Mouse (Mus musculus) lung, embryonic 14.5 days (tissue): Measurements from ENCODE around the gene Fam240b. TPM values are rescaled to one million over a fixed set of nuclear protein-coding genes. Genes with fewer than 3 reads are reported as not detected.

Experiments
- ATAC-seq: fragments of 200-750 bp; cut with Nextera tagmentation; 2 replicates; pipeline ENCODE4 v1.8.0; 2017; ENCODE audit warnings: mild to moderate bottlenecking, moderate TSS enrichment, moderate library complexity; ENCODE audit not compliant: insufficient read depth
- DNase-seq: peaks from one replicate; pipeline ENCODE4 v3.0.0-alpha.2; 2015
- H3K27ac ChIP-seq: fragments of 300-500 bp; sonication (generic); 2 replicates; pipeline ENCODE4 v1.5.1; 2014; ENCODE audit warnings: low read depth, mild to moderate bottlenecking, moderate library complexity
- H3K27me3 ChIP-seq: fragments of 300-500 bp; sonication (generic); 2 replicates; pipeline ENCODE4 v1.6.1; 2014; ENCODE audit warnings: low read length, control low read depth; ENCODE audit not compliant: insufficient read depth
- H3K36me3 ChIP-seq: fragments of 300-500 bp; sonication (generic); 2 replicates; pipeline ENCODE4 v1.6.1; 2014; ENCODE audit warnings: control low read depth; ENCODE audit not compliant: insufficient read depth
- H3K4me1 ChIP-seq: fragments of 300-500 bp; sonication (generic); 2 replicates; pipeline ENCODE4 v1.6.1; 2014; ENCODE audit warnings: antibody characterized with exemption, control low read depth; ENCODE audit not compliant: insufficient read depth
- H3K4me2 ChIP-seq: fragments of 300-500 bp; sonication (generic); 2 replicates; pipeline ENCODE4 v1.6.1; 2014; ENCODE audit warnings: mild to moderate bottlenecking
- H3K4me3 ChIP-seq: fragments of 300-500 bp; sonication (generic); 2 replicates; pipeline ENCODE4 v1.5.1; 2014; ENCODE audit warnings: low read depth, low read length
- H3K9ac ChIP-seq: fragments of 300-500 bp; sonication (generic); 2 replicates; pipeline ENCODE4 v1.6.1; 2014
- H3K9me3 ChIP-seq: fragments of 300-500 bp; sonication (generic); 2 replicates; pipeline ENCODE4 v1.6.1; 2016; ENCODE audit warnings: low read depth, low read length, control low read depth
- CTCF ChIP-seq: IDR thresholded peaks from 2 replicates; pipeline ENCODE4 v1.5.1; 2016; ENCODE audit warnings: antibody characterized with exemption, low read depth
- WGBS: fragments of 180-500 bp; shearing (Covaris S2); extraction: QIAGEN DNeasy Blood & Tissue Kit; methylation state at CpG from one replicate; pipeline ENCODE4 v1.1.7; 2014; 5-methylcytosine and 5-hydroxymethylcytosine counted together
- polyA plus RNA-seq: library from polyadenylated mRNA; unstranded; fragments of >200 nt; fragmentation: Nextera tagmentation; extraction: Ambion mirVana; gene quantifications from 2 replicates; pipeline ENCODE4 v1.2.1, GENCODE M21; 2014

Gene Fam240b
- polyA plus RNA-seq, 1 experiment from 2014 or later, result not detected

DNA sequence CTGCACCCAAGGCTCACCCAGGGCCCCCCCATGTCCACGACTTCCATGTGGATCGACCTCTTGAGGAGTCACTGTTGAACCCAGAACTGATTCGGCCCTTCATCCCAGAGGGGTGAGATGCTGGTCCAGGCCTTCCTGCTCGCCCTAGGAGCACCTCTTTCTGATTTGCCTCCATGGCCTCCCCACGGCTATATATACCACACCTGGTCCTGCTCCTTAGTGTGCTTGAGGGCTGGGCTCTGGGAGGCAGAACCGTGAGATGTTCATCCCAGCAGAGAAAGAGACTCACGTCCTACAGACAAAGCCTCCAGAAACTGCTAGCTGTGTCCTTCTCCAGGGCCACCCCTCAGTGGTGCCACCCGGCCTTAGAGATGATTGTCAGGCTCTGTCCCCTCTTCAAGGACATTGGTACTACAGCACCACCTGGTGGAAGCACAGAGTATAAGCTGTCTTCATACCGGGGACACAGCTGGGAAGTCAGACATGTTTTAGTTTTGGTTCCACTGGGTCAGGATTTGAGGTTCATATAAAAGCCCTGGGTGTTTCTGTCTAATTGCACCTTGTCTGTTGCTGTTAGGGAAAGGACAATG is 58.6 kb downstream of the Fam240b start:
- Histone ChIP-seq H3K4me1 (no peaks in the 10 kb centered on the region), H3K4me2 (no peak overlapping the region), H3K36me3 (0 out of 2 replicates have a peak, but pooled peaks cover 4% of the 10 kb centered on the region), H3K4me3 (no peak overlapping the region), H3K27me3 (no peaks in the 10 kb centered on the region), H3K9me3 (no peaks in the 10 kb centered on the region), H3K27ac (no peak overlapping the region), H3K9ac (no peak overlapping the region)
- DNase-seq, result peak; percentile 84
- ATAC-seq, result peak; percentile 50; the same call in 1 of the 2 replicates
- TF ChIP-seq CTCF, result peak; percentile 87
- 53% methylated on average over 9 of the region's 9 CpGs for WGBS

DNA sequence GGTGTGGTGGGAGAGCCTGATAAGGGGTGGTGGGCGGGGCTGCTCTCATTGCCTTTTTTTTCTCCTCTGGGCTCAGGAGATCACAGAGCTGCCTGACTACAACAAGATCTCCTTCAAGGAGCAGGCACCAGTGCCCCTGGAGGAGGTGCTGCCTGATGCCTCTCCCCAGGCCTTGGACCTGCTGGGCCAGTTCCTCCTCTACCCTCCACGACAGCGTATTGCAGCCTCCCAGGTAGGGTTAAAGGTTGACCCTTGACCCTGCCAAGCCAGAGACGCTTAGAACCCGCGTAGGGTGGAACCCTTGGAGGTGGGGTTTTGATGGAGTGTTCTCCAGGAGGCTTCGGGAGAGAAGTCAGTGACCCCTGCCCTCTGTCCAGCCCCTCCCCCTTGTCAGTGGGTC is 59.8 kb downstream of the Fam240b start:
- Histone ChIP-seq H3K27ac (no peak overlapping the region), H3K4me3 (no peak overlapping the region), H3K36me3 (0 out of 2 replicates have a peak, but pooled peaks cover 4% of the 10 kb centered on the region), H3K9me3 (no peaks in the 10 kb centered on the region), H3K9ac (no peak overlapping the region), H3K4me1 (peaks cover 4% of the 10 kb centered on the region; the same call in 1 of the 2 replicates), H3K27me3 (no peaks in the 10 kb centered on the region), H3K4me2 (no peak overlapping the region)
- DNase-seq, result no peak
- no peak for TF ChIP-seq CTCF
- no peak for ATAC-seq
- 31% methylated on average over 7 of the region's 7 CpGs for whole genome bisulfite sequencing

DNA sequence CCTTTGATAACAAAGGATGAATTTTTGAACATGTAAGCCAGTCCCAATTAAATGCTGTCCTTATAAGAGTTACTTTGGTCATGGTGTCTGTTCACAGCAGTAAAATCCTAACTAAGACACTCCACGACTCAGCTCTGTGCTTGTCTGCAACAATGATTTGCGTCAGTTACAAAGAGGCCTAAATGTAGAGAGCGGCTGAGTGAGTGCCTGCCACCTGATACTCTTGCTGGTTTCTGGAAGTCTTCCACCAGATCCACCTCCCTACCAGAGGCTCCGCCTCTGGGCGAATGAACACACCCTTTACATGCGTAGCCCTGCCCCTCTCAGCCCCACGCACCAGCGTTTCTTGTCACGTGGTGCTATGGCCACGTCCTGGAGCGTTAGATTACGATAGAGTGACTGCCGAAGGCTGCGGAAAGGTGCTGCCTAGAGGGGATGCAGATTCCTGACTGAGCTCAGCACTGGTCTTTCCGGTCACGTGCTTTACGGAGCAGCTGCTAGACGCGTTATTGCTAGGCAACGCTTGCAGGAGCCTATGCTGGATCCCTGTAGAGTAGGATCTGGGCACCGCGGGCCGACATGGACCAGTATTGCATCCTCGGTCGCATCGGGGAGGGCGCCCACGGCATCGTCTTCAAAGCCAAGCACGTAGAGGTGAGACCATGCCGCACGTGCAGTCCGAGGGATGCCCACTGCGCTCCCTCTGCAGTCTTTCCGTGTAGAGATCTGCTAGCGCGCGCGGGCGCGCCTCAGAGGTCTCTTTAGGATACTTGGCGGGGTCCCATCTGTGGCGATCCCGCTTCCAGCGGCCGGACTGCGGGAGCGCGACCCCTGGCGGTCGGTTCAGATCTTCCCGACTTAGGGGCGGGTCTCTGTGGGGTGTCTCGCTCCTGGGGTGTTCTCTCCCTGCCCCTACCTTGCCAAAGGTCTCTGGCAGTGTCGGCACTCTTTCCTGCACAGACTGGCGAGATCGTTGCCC is 65.3 kb downstream of the Fam240b start, which contains the start of gene Cdk20:
Cdk20 (plus strand) TSS at position 298 of the 979 bp plus-strand sequence.
- under 1% methylated on average over 57 of the region's 57 CpGs for WGBS
- peak; percentile 99 for ATAC-seq
- DNase-seq, result peak; percentile 95
- Histone ChIP-seq H3K36me3 (no peaks in the 10 kb centered on the region), H3K9ac (peak within 1 kb of the TSS; percentile 65), H3K4me3 (peak within 1 kb of the TSS; percentile 67), H3K27me3 (no peaks in the 10 kb centered on the region), H3K4me2 (peak within 1 kb of the TSS; percentile 86), H3K27ac (peak within 1 kb of the TSS; percentile 85), H3K4me1 (peaks cover 4% of the 10 kb centered on the region; the same call in 1 of the 2 replicates), H3K9me3 (no peaks in the 10 kb centered on the region)
- TF ChIP-seq CTCF, result peak; percentile 78

Other genes starting within 250 kb of the Fam240b start
- gene Cdc14b, start 222.5 kb downstream of the Fam240b start, polyA plus RNA-seq, result 17.1 and 20.3 TPM in 2 replicates
- gene Aaed1, start 185.1 kb downstream of the Fam240b start, polyA plus RNA-seq, result 50.1 and 51.9 TPM in 2 replicates
- 130 and 141 TPM in 2 replicates for gene Ctsl, start 126.9 kb downstream of the Fam240b start, polyA plus RNA-seq
- gene Cdk20, start 65.5 kb downstream of the Fam240b start, polyA plus RNA-seq, result 8.1 and 10.5 TPM in 2 replicates